Mouse (Mus musculus) intestine, embryonic 15.5 days (tissue): ENCODE results near the gene 4930550C14Rik. TPM values are rescaled to one million over a fixed set of nuclear protein-coding genes. Genes with fewer than 3 reads are reported as not detected.

Source experiments
- polyA plus RNA-seq: library from polyadenylated mRNA; unstranded; fragments of >200 nt; fragmentation: Nextera tagmentation; extraction: Ambion mirVana; gene quantifications from 2 replicates; pipeline ENCODE4 v1.2.1, GENCODE M21; 2015

4930550C14Rik gene
- polyA plus RNA-seq, 1 experiment from 2014 or later: 0.87 TPM

Other genes with a start within 250 kb of the 4930550C14Rik start
- gene Ddx10, start 154.3 kb upstream of the 4930550C14Rik start, polyA plus RNA-seq: 24.4 and 29.7 TPM in 2 replicates
- 3.6 and 3.9 TPM in 2 replicates for gene Exph5, start 100.7 kb upstream of the 4930550C14Rik start, polyA plus RNA-seq
- 28.2 and 33.1 TPM in 2 replicates for gene Kdelc2, start 18.3 kb upstream of the 4930550C14Rik start, polyA plus RNA-seq
- gene Atm, start 134.4 kb downstream of the 4930550C14Rik start, polyA plus RNA-seq: 11.9 and 12.0 TPM in 2 replicates
- gene Npat, start 134.7 kb downstream of the 4930550C14Rik start, polyA plus RNA-seq: 12.1 and 15.0 TPM in 2 replicates
- gene Acat1, start 208.1 kb downstream of the 4930550C14Rik start, polyA plus RNA-seq: 139 and 153 TPM in 2 replicates